Mouse (Mus musculus) embryo, embryonic 11.5 days (tissue): ENCODE measurements around the gene Rai1.

Source experiments
- DNase-seq: peaks from one replicate; pipeline ENCODE4 v3.0.0-alpha.2; 2012; ENCODE audit warnings: low read depth, low spot score

Gene Rai1

DNA sequence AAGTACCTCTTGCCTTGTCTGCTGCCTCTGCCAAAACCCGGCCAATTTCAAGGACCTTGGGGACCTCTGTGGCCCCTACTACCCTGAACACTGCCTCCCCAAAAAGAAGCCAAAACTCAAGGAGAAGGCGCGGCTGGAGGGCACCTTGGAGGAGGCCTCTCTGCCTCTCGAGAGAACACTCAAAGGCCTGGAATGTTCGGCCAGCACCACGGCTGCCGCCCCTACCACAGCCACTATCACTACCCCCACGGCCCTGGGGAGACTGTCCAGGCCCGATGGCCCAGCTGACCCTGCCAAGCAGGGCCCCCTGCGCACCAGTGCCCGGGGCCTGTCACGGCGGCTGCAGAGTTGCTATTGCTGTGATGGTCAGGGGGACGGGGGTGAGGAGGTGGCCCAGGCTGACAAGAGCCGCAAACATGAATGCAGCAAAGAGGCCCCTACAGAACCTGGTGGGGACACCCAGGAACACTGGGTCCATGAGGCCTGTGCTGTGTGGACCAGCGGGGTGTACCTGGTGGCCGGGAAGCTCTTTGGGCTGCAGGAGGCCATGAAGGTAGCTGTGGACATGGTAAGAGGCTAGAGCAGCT, 85.3 kb downstream of the Rai1 start:
- DNase-seq = no peak

GRCm38 (mm10) chr11:60192534-60192933, 87.7 kb downstream of the Rai1 start:
- DNase-seq = no peak

DNA sequence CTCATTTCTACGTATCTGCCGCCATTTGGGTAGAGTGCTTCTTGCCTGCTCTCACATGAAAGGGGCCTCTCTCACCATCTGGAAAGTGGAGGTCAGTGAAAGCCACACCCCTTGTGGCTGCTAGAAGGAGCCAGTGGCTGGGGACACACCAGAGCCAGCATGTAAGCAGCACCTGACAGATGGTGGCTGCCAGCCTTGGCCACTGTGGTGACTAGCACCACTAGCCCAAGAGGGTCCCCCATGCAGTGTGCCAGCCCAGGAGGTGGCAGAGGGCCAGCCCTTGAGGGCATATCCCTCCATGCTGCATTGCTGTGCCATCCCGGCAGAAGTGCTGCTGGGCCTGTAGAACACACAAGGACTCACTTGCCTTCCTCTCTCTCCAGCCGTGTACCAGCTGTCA, 88.7 kb downstream of the Rai1 start:
- DNase-seq = no peak

- DNase-seq = no peak
These were observed 90.3 kb downstream of the Rai1 start for GRCm38 (mm10) chr11:60195108-60195507.

DNA sequence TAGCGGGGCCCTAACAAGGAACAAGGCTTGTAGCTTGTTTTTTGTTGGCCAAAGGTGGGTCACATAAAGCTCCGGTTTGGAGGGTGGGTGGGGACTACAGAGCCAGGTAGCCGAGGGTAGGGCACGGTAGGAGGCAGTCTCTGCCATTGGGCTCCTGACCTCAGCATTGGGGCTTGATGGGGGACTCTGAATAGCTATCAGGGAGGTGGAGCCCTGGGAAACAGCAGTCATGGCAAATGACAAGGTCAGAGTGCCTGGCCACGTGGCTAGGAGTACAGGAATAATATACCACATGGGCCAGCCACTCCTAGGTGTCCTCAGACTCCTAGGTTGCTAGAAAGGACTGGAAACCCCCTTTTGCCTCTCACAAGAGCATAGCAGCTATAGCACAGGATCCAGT, 91.5 kb downstream of the Rai1 start:
- DNase-seq = no peak

DNA sequence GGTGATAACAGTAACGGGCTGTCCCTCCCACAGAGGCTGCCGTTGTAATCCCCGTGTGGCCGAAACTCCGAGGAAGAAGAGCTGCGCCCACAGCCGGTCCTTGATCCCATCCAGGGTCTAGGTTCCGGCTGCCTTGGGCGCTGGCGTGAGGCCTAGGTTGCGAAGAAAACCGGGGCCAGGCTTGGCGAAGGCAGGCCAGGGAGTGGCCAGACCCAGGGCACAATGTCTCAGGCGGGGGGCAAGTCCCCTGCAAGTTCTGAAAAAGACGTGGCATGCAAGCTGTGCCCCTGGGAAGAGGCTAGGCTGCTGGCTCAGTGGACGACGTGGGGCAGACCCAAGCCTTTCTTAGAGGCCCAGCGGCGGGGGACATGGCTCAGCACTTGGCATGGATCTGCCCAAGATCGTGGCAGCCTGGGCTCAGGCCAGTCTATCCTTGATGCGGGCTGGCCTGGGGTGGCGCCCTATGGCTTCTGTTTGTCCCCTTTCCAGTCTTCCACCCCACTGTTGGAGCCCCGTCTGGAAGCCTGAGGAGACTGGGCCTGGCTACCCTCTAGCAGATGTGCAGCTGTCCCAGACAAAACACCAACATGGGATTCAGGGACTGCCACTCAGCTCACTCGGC, 93.3 kb downstream of the Rai1 start:
- no peak for DNase-seq

DNA sequence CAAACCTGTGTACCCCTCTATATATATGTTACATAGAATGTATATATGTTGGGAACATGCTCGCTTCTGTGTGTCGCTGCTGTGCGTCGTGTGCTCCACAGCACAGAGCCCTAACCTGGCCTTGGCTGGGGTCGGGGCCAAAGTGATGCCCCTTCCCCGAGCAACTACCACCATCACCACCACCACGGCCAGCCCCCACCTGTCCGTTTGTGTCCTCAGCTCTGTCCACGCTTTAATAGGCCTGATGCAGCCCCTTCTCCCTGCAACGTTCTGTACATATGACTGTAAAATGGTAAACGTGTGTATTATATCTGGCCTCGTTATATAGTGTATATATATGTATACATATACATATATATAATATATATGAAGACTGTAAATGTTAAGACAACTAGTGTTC, 93.8 kb downstream of the Rai1 start:
- no peak for DNase-seq

- peak; percentile 76 for DNase-seq
These were observed 94.9 kb downstream of the Rai1 start for GRCm38 (mm10) chr11:60199702-60200184.

DNA sequence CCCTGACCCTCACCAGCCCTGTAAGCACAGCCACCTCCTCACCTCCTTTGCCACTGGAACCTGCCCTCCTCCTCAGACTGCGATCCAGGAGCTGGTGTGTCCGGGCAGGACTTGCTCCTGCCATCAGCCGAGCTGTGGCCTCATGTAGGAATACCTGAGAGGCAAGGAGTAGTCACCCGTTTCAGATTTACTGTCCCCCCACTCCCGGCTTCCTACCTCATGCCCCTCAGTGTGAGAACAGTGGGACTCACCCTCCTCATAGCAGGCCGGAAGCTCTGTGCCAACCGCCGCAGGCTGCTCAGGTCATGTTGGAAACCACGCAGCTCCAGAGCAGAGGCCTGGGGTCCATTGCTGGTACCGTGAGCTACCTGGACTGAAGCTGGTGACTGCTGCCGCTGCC, 95.6 kb downstream of the Rai1 start:
- DNase-seq = no peak

DNA sequence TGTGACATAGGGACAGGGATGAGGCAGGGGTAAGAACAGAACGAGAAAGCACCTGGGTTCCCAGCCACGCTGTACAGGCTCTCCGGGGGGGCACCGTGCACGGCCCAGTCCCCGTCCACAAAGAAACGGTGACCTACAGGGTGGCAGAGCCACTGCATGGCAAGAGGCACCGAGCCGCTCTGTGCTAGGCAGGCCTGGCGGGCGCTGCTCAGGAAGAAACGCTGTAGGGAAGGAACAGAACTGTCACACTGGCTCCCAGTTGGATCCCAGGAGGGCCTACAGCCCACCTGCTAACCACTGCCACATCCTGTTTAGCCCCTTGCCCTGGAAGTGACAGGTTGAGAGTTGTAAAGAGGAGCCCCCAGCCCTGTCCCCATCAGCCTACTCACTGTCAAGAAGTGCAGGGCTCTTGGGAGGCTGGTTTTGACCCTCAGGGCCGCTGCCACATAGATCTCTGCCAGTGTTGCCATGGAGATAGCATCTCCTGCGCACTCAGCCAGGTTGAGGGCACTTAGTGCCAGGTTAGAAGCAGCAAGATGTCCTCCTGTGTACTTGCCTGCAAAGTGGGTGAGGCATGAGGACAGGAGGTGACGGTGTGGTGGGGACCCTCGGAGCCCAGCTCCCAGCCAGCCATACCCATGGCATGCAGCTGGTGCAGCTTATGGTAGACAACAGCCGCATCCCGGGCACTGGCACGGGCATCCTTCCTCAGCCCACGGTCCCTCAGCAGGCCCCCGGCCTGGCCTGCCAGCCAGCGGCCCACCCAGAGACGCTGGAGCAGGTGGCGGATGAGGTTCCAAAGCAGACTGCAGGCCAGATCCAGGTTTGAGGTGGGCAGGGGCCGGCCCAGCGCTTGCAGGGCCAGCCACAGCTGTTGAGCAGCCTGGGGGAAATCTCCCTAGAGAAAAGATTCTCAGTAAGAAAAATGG, 98.2 kb downstream of the Rai1 start:
- no peak for DNase-seq

- no peak for DNase-seq
These were observed 100.2 kb downstream of the Rai1 start for GRCm38 (mm10) chr11:60205026-60205425.

DNA sequence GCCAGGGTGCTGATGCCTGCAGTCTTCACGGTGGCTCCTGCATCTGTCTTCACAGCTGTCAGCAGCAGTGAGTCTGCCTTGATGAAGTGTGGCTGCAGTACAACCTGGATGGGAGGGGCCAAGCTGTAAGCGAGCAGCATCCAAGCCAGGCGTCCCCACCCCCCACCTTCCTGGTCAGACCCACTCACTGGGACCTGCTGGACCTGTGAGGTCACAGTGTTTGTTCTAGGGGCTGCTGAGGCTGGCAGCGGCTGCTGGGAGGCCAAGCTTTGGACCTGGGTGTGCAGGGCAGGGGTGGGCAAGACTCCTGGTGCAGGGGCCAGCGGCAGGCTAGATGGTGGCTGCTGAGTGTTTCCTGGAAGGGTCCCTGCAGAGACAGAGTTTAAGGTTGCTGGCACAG, 101.4 kb downstream of the Rai1 start:
- DNase-seq = no peak

DNA sequence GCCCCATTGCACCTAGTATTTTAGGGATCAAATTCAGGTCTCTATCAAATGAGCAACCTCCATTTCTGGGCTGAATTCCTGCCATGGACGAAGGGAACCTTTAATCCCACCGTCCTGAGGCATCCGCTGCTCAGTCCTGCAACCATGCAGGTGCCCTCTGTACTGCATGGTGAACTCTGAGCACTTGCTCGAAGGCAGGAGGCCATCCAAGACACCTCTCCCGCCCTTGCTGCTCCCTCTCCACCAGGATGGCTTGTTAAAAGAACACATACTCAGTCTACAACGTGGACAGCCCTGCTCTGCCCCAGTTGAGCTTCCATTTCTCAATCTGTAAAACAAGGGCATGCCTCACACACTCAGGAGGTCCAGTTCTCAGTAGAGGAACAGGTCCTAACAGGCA, 103.4 kb downstream of the Rai1 start:
- no peak for DNase-seq

DNA sequence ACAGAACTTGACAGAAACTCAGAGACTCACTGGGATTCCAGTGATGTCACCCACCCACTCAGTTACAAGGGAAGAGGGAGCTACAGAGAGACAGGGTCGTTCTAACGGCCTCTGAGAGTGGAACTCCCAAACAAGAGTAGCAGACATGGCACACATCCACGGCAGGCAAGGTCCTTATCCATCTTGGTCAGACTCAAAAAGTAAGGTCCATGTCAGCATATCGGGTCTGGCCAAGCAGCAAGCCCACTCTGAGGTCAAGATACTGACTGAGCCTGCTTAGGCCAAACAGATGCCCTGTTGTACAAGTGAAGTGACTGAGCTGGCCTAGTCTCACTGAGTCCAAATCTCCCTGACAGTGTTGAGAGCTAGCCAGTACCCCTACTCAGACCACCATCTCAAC, 103.9 kb downstream of the Rai1 start:
- DNase-seq = no peak

DNA sequence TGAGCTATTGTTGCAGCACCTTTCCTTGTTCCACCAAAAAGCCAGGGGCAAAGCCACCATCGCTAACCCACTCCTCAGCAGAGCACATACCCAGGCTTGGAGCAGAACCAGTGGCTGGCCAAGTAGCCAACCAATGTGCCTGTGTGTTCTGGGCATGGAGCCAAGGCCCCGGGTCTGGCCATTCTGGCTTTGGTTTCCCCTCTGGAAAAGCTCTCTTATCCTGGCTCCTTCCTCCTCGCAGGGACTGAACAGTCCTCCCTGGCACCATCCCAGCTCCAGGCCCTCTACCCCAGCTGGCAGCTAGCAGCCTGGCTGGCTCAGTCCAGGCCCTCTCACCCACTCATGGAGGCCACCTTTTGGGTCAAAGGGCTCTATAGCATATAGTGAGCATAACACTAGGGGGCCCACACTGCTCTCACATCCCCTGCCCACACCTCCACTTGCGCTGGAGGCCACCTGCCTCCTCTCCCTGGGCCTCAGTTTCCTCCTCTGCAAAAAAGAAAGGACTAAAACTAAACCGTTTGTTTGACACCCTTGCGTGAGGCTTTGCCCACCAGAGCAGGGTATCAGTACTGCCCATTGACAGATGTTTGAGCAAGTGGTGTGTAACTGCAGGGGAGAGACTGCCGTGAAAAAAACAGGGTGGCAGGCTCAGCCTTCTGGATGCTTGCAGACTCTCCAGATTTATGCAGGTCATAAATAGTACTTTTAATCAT, 104.6 kb downstream of the Rai1 start:
- DNase-seq = no peak

GRCm38 (mm10) chr11:60209933-60210249, 105.1 kb downstream of the Rai1 start:
- DNase-seq = no peak

GRCm38 (mm10) chr11:60210305-60210724, 105.5 kb downstream of the Rai1 start:
- peak; percentile 90 for DNase-seq

DNA sequence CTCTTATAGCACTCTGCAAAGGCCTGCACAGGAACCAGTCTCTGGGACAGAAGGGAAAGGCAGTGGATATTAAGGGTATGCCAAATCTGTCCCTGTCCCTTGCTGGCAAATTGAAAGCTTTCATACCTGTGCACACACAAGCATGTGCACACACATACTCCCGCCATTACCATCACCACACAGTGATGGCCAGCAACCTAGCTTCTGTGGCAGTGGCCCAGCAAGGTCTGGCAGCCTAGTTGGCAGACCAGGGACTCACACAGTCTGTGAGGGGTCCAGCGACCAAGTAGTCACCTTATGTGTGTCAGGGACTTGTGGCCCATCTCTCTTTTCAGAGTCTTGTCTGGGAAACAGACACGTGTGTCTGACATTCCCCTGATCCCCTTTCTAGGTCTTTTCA, 106.3 kb downstream of the Rai1 start:
- no peak for DNase-seq

- DNase-seq = no peak
These were observed 106.9 kb downstream of the Rai1 start for GRCm38 (mm10) chr11:60211761-60212160.

DNA sequence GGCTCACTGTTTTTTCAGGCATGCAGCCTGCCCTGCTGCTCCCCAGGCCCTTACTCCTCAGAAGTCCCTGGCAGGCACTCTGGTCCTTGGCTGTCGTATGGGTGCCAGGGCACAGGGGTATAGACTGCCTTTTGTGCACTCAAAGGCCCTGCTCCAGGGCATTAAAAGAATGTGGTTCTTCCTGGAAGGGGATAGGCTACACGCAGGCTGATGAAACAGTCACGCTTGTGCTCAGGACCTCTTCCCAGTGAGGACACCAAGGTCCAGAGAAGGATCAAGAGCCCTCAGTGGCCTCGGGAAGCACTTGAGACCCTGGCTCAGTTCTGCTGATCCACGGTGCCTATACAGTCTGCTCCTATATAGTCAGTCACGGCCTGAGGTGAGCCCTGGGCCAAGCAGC, 108.5 kb downstream of the Rai1 start:
- DNase-seq = no peak

DNA sequence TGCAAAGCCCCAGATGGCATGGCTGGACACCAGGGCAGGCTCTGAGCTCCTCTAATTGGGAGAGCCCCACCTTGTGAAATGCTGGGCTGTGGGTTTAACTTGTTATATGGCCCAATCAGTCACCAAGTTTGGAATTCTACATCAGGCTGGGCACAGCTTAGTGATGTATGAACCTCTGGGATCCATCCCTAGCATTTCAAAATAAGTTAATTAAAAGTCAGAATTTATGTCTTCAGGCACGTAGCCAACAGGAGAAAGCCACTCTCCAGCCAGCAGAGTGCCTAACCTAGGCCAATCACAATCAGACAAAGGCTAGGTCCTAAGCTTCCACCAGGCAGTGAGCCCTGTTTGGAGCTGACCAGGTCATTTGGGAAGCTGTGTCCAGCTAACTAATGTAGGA, 111.9 kb downstream of the Rai1 start:
- no peak for DNase-seq

GRCm38 (mm10) chr11:60217467-60217866, 112.7 kb downstream of the Rai1 start:
- DNase-seq = no peak
